Mouse (Mus musculus): ENCODE results near the gene Hoxb4. TPM values are rescaled to one million over a fixed set of nuclear protein-coding genes. Genes with fewer than 3 reads are reported as not detected.

Hoxb4 gene
- 0.58 TPM for polyA plus RNA-seq (2014; fragmentation: Illumina TruSeq; extraction: RNeasy Lipid Tissue Mini Kit (QIAGEN cat#74804); ENCODE audit: low read depth, low replicate concordance)

DNA sequence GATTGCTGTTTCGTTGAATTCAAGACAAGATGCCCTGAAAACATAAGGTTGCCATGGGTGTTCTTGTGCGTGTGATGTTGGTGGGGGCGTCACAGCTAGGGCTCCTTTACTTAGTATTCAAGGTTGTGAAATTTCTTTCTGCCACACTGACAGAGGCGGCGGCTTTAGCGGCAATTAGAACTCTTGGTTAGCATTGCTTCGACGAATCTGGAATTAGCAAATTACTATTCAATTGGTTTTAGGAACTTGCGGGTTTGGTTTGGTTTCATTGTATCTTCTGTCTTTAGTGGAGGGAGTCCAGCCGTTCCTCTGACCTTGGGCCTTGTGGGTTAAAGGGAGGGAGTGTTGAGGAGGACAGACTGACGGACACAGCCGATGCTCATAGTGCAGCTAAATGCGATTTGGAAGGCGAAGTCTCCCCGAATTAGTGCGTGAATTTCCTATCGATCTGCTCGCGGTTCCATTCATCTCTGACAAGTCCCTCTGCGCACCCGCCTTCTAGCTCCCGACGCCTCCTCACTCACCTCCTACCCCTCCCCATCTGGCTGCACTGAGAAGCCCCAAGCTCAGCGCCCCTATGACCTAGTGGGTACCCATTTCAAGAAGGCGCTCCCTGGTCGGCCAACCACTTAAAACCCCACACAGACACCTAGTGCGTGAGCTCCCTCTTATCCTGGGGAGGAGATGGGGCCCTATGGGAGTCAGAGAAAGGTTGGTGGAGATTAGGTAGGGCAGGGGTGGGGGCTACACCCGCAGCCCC is at the start of gene Hoxb4:
Gene Hoxb4, plus strand, starts transcription at position 660 of the 760 bp plus-strand sequence.

DNA sequence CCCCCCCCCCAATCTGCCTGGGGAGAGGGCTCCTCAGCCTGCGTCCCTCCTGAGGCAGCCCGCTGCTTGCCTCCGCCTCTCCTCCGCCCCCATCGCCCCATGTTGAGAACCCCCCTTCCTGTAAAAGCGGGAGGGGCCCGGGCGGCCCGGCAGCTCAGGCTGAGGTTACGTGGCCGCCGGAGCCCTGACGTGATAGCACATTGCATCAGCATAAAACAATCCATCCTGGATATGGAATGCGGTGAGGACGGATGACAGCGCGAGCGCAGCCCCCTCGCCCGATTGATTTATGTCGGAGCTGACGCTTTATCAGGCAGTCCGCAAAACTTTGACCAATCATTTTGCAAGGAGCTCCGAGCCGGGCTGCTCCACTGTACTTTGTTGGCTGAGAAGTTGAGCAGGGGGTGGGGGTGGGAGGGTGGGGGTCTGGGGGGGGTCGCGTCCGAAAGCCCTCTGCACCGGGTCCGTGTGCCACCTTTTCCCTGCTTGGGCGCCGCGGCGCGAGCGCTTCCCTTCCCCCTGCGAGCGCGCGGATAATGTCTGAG is 47.0 kb upstream of the Hoxb4 start, which contains the start of gene Hoxb9:
Gene Hoxb9, plus strand, starts transcription at position 462 of the 545 bp plus-strand sequence.

DNA sequence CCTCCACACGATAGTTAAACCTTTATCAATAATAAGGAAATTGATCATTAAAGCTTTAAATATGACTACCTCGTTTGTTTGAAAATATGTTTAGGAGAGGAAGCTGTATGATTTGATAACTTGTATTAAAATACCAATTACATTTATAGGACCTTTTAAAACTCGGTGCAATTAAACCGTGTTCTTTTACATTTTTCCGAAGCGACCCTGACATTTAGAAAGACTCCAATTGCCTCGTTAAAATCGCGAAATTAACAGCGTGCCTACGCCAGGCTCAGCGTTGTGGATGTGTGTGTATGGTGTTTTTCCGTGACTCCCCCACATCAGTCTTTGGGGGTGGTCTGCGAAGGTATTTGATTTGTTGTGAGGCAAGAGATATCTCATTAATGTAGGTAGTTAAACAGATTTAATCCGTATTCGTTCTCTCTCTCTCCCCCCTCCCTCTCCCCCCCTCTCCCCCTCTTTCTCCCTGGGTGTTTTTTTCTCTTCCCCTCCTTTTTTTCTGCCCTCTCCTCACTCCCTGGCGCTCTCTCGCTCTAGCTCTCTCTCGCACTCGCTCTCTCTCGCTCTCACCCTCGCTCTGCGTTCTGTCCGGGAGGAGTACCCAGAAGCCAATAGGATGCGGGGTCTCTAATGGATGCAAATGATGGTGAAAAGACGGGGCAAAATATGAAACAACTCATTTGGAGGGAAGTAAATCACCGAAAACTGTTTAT is 36.1 kb upstream of the Hoxb4 start, which contains the start of gene Hoxb8:
Gene Hoxb8, plus strand, starts transcription at position 51 of the 716 bp plus-strand sequence.

DNA sequence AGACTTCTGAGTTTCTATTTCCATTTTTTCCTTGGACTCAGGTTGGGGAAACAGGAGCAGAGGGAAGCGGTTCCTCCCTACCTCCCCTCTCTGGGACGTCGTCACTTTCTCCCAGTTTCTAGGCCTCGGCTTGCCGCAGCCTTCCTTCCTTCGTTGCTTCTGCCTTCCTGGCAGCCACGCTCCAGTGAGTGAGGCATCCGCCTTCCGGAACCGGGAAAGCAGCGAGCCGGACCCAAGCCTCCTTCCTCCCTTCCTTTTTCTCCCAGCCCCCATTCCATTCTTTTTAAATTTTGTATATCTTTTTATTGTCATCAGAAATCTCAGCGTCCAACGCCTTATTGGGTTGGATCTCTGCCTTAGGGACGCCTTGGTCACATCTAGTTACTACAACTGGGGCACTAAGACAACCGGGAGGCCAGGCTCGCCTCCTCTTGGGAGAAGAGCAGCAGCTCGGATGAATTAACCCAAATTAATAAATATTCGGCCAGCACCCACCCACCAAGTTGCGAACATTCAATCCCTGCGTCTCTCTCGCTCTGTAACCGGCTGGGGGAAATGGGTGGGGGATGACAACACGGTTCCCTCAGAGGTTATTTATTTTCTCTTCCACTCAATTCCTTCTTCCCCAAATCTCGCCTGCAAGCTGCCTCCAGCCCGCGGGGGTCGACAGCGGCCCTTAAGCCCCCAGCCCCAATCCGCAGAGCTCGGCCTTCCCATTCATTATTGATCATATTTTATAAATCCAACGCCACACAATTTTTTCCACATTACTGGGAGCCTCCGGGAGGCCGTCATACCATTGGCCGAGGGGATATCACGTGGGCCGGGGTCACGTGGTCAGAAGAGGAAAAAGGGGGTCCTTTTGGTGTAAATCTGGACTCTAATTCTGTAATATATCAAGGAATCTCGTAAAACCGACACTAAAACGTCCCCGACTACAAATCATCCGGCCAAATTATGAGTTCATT is 32.0 kb upstream of the Hoxb4 start, which contains the start of gene Hoxb7:
Gene Hoxb7, plus strand, starts transcription at position 853 of the 968 bp plus-strand sequence.

DNA sequence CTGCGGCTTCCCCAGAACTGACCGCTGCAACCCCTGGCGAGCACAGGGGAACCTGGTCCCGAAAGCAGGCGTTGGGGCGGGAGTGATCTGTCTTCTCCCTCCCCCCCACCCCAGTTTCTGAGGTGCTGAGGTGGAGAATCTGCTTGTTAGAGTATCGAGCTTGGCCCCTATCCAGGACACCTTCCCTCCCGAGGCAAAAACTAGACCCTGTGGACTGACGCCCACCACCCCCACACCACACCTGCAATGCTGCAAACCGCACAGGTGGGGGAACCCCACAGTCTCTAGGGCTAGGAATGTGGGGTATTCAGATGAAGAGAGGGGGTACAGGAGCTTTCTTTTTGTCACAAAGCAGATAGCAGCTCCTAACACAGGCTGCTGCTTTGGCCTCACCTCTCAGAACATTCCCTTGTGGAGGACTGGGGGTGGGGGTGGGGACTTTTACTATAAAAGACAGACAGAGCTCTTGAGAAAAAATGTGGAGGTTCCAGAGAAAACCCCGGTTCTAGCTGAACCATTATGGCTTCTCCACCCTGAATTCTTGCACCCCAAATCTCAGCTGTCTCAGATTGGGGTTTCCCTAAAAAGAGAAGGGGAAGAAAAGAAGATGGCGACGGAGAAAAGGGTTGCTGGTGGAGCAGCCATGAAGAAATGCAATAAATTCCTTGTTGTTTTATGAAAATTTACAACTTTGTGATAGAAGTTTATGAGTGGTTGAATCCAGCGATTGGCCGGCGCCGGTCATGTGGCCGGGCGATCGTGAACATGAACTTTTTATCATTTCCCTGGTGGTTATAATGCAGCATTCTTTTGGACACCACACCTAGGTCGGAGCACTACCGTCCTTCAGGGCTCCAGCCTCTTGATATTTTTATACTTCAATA is 26.1 kb upstream of the Hoxb4 start, which contains the start of gene Hoxb6:
Gene Hoxb6, plus strand, starts transcription at position 796 of the 884 bp plus-strand sequence.

DNA sequence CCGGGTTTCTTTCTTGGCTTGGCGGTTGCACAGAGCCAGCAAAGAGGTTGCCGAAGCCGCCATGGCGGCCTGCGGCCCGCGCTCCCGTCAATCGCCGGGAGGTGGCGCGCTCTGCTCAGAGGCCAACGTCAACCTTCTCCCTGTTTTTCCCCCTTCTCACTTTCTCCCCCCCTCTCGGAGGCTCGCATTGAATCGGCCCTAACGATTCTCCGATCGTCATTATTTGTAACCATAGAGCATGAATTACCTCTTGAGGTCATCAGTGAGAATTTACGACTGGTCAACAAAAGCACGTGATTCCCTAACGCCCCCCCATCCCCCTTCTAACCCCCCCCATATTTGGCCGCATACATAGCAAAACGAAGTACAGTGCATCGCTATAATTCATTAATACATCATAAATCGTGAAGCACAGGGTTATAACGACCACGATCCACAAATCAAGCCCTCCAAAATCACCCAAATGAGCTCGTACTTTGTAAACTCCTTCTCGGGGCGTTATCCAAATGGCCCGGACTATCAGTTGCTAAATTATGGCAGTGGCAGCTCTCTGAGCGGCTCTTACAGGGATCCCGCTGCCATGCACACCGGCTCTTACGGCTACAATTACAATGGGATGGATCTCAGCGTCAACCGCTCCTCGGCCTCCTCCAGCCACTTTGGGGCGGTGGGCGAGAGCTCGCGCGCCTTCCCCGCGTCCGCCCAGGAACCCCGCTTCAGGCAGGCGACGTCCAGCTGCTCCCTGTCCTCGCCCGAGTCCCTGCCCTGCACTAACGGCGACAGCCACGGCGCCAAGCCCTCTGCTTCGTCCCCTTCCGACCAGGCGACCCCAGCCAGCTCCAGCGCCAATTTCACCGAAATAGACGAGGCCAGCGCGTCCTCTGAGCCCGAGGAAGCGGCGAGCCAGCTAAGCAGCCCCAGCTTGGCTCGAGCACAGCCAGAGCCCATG is 14.6 kb upstream of the Hoxb4 start, which contains the start of gene Hoxb5:
Gene Hoxb5, plus strand, starts transcription at position 186 of the 949 bp plus-strand sequence.

DNA sequence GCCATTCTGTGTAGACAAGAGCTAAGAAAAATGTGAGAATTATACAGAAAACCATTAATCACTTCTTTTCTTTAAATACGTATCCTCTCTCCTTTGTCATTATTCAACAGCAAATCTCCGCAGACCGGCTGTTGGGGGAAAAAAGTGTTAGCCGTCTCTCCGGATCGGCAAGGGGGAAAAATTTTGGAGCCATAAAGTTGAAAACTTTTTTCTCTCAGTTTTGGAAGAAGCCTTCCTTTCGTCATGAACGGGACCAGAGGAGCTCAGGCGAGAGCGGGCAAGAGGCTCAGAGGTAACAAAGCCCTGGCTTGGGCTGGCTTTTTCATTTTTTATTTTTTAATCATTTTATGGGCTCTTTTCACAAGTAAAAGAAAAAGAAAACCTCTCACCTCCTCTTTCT is 5.1 kb downstream of the Hoxb4 start, which contains the start of gene Hoxb3:
Gene Hoxb3, plus strand, starts transcription at position 173 of the 400 bp plus-strand sequence.

DNA sequence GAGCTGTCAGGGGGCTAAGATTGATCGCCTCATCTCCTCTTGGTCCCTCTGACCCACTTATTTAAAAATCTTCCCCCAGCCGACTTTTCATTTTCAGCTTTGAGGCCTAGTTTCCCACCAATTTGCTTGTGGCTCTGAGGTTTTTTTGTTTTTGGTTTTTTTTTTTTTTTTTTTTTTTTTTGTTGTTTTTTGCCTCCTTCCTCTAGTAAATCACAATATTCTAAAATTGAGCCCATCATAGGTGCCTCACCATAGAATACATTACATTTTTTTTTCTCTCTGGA is 32.2 kb downstream of the Hoxb4 start, which contains the start of gene Hoxb2:
Gene Hoxb2, plus strand, starts transcription at position 185 of the 284 bp plus-strand sequence.

DNA sequence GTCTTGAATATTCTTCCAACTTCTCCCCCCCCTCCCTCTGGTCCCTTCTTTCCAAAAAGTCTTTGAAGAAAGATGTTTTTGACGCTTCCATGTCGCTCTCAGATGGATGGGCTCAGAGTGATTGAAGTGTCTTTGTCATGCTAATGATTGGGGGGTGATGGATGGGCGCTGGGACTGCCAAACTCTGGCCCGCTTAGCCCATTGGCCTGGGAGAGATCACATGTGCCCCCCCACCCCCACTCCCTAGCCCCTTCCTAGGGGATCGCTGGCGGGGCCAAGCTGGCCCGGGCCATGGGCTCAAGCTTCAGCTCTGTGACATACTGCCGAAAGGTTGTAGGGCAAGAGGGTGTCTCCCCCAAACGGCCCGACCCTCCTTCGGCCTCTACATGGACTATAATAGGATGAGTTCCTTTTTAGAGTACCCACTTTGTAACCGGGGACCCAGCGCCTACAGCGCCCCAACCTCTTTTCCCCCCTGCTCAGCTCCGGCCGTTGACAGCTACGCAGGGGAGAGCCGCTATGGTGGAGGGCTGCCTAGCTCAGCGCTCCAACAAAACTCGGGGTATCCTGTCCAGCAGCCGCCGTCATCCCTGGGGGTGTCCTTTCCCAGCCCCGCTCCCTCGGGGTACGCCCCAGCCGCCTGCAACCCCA is 47.5 kb downstream of the Hoxb4 start, which contains the start of gene Hoxb1:
Gene Hoxb1, plus strand, starts transcription at position 312 of the 651 bp plus-strand sequence.

Other genes starting within 250 kb of the Hoxb4 start
- gene Atp5g1, start 242.6 kb upstream of the Hoxb4 start, polyA plus RNA-seq (2014; fragmentation: Illumina TruSeq; extraction: RNeasy Lipid Tissue Mini Kit (QIAGEN cat#74804); ENCODE audit: low read depth, low replicate concordance): 29.6 TPM
- not detected for gene Calcoco2, start 206.3 kb upstream of the Hoxb4 start, polyA plus RNA-seq (2014; fragmentation: Illumina TruSeq; extraction: RNeasy Lipid Tissue Mini Kit (QIAGEN cat#74804); ENCODE audit: low read depth, low replicate concordance)
- gene Ttll6, start 184.5 kb upstream of the Hoxb4 start, polyA plus RNA-seq (2014; fragmentation: Illumina TruSeq; extraction: RNeasy Lipid Tissue Mini Kit (QIAGEN cat#74804); ENCODE audit: low read depth, low replicate concordance): not detected
- not detected for gene Hoxb13, start 124.0 kb upstream of the Hoxb4 start, polyA plus RNA-seq (2014; fragmentation: Illumina TruSeq; extraction: RNeasy Lipid Tissue Mini Kit (QIAGEN cat#74804); ENCODE audit: low read depth, low replicate concordance)
- gene Hoxb9, start 46.8 kb upstream of the Hoxb4 start, polyA plus RNA-seq (2014; fragmentation: Illumina TruSeq; extraction: RNeasy Lipid Tissue Mini Kit (QIAGEN cat#74804); ENCODE audit: low read depth, low replicate concordance): not detected
- not detected for gene Hoxb8, start 36.4 kb upstream of the Hoxb4 start, polyA plus RNA-seq (2014; fragmentation: Illumina TruSeq; extraction: RNeasy Lipid Tissue Mini Kit (QIAGEN cat#74804); ENCODE audit: low read depth, low replicate concordance)
- 0.42 TPM for gene Hoxb7, start 31.6 kb upstream of the Hoxb4 start, polyA plus RNA-seq (2014; fragmentation: Illumina TruSeq; extraction: RNeasy Lipid Tissue Mini Kit (QIAGEN cat#74804); ENCODE audit: low read depth, low replicate concordance)
- not detected for gene Hoxb6, start 25.8 kb upstream of the Hoxb4 start, polyA plus RNA-seq (2014; fragmentation: Illumina TruSeq; extraction: RNeasy Lipid Tissue Mini Kit (QIAGEN cat#74804); ENCODE audit: low read depth, low replicate concordance)
- 0.21 TPM for gene Hoxb5, start 14.9 kb upstream of the Hoxb4 start, polyA plus RNA-seq (2014; fragmentation: Illumina TruSeq; extraction: RNeasy Lipid Tissue Mini Kit (QIAGEN cat#74804); ENCODE audit: low read depth, low replicate concordance)
- gene Hoxb3, start 5.1 kb downstream of the Hoxb4 start, polyA plus RNA-seq (2014; fragmentation: Illumina TruSeq; extraction: RNeasy Lipid Tissue Mini Kit (QIAGEN cat#74804); ENCODE audit: low read depth, low replicate concordance): 0.45 TPM
- 0.72 TPM for gene Hoxb2, start 32.3 kb downstream of the Hoxb4 start, polyA plus RNA-seq (2014; fragmentation: Illumina TruSeq; extraction: RNeasy Lipid Tissue Mini Kit (QIAGEN cat#74804); ENCODE audit: low read depth, low replicate concordance)
- not detected for gene Hoxb1, start 47.5 kb downstream of the Hoxb4 start, polyA plus RNA-seq (2014; fragmentation: Illumina TruSeq; extraction: RNeasy Lipid Tissue Mini Kit (QIAGEN cat#74804); ENCODE audit: low read depth, low replicate concordance)
- gene Skap1, start 146.3 kb downstream of the Hoxb4 start, polyA plus RNA-seq (2014; fragmentation: Illumina TruSeq; extraction: RNeasy Lipid Tissue Mini Kit (QIAGEN cat#74804); ENCODE audit: low read depth, low replicate concordance): 0.48 TPM

All from liver, adult 10 weeks (tissue).